Mouse (Mus musculus): Measurements from ENCODE around the gene Troap. TPM values are rescaled to one million over a fixed set of nuclear protein-coding genes. Genes with fewer than 3 reads are reported as not detected.
A peak's percentile ranks its signal among the peaks of the same experiment; 100 is the strongest.

Gene Troap
- polyA plus RNA-seq, 1 experiment = 49.0 TPM

DNA sequence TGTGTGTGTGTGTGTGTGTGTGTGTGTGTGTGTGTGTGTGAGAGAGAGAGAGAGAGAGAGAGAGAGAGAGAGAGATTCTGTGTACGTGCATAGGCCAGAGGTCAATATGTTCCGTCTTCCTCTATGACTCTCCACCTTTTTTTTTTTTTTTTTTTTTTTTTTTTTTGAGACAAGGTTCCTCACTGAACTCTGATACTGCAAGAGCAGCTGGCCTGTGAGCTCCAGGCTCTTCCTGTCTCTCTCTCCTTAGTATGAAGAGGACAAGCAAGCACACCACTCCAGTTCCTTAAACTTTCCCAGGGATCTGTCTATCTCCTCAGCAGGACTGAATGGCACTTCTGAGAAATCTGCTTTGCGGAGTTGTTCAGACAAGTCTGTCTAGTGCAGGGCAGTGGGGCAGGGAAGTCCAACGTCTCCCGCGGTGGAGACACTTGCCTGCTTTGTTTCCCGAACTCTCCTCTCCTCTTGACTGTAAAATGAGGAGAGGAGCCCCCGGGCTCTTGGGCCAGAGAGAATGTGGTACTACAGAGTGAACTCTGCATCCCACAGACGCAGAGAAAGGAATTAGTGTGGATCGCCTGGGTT lies 45.4 kb upstream of the Troap start:
- peaks cover 38% of the 10 kb centered on the region for H3K79me3 ChIP-seq (ENCODE audit: low read depth)

DNA sequence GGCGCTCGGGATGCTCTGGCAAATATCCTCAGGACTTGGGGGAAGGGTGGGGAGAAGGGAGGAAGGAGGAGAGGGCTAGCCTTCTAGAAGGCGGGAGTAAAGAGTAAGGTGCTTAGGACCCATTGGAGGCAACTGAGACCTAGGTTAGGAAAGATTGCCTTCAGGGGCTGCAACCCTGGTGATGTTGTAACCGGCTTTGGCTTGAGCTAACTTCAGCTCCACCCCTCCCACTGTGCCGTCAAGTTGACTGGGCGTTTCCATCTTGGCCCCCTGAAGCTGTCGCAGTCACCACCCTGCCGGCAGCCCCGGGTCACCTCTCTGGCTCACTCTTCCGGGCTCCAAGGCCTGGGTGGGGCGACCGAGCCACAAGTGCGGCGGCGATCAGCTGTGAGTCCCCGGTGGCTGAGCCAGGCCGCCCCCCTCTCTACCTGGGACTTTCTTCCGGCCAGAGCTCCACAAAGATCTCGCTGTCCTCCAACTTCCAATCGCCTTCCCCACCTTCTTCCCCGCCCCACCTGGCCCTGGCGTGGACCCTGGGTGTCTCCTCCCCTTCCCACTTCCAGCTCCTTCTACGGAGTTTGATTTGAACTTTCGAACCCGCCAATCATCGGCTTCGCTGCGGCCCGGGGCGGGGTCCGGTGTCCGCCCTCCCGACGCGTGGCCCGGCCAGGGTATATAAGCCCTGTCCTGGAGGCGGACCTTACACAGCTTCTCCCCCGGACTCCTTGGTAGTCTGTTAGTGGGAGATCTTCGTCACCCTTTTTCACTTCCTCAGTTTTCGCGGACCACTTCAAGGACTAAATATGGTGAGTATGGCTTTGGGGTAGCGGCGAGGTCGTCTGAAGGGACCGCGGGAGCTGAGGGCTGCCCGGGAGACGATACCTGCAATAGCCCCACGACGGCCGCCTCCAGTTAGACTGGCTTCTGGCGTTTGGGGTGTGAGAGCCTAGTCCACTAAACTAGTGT lies 44.5 kb upstream of the Troap start, which contains the start of gene Tuba1c:
TSS of gene Tuba1c (plus strand) at position 273 of the 966 bp plus-strand sequence.
- TF ChIP-seq MAX (IDR thresholded peaks at IDR 0.05) (peak; percentile 24), CEBPB (IDR thresholded peaks at IDR 0.05; ENCODE audit: low read depth) (peak; percentile 80), MYOD1 (IDR thresholded peaks at IDR 0.05; ENCODE audit: control insufficient read depth, insufficient read length, low read depth) (no peak), FOSL1 (IDR thresholded peaks at IDR 0.05; ENCODE audit: insufficient read depth, low read length, poor library complexity, severe bottlenecking) (no peak), CTCF (IDR thresholded peaks at IDR 0.05; ENCODE audit: control insufficient read depth, insufficient read depth, insufficient read length) (no peak), MYOG (IDR thresholded peaks at IDR 0.05; ENCODE audit: control insufficient read depth, extremely low read depth, insufficient read length) (no peak), USF1 (IDR thresholded peaks at IDR 0.05; ENCODE audit: low read depth) (peak; percentile 3)
- Histone ChIP-seq H3K4me3 (ENCODE audit: insufficient read depth, poor library complexity, severe bottlenecking) (peak within 1 kb of the TSS; percentile 100), H3K27me3 (ENCODE audit: control insufficient read depth, insufficient read depth, insufficient read length) (no peaks in the 10 kb centered on the region), H3K79me2 (ENCODE audit: control insufficient read depth, insufficient read depth) (peaks cover 47% of the 10 kb centered on the region), H3K79me3 (ENCODE audit: low read depth) (peaks cover 43% of the 10 kb centered on the region), H3ac (ENCODE audit: control insufficient read depth, insufficient read length, low read depth) (peak within 1 kb of the TSS; percentile 85), H3K36me3 (ENCODE audit: control insufficient read depth, insufficient read depth) (peaks cover 27% of the 10 kb centered on the region)

More for the DNA sequence above, 45.4 kb upstream of the Troap start:
- H3ac ChIP-seq (ENCODE audit: control insufficient read depth, insufficient read length, low read depth) = peak overlapping the region; percentile 64
- H3K79me2 ChIP-seq (ENCODE audit: control insufficient read depth, insufficient read depth) = peaks cover 39% of the 10 kb centered on the region
- no peaks in the 10 kb centered on the region for H3K27me3 ChIP-seq (ENCODE audit: control insufficient read depth, insufficient read depth, insufficient read length)
- no peak for TF ChIP-seq FOSL1 (IDR thresholded peaks at IDR 0.05; ENCODE audit: insufficient read depth, low read length, poor library complexity, severe bottlenecking)
- TF ChIP-seq CEBPB (IDR thresholded peaks at IDR 0.05; ENCODE audit: low read depth) = no peak
- TF ChIP-seq MYOG (IDR thresholded peaks at IDR 0.05; ENCODE audit: control insufficient read depth, extremely low read depth, insufficient read length) = no peak
- peak overlapping the region; percentile 100 for H3K4me3 ChIP-seq (ENCODE audit: insufficient read depth, poor library complexity, severe bottlenecking)
- H3K36me3 ChIP-seq (ENCODE audit: control insufficient read depth, insufficient read depth) = peaks cover 22% of the 10 kb centered on the region

DNA sequence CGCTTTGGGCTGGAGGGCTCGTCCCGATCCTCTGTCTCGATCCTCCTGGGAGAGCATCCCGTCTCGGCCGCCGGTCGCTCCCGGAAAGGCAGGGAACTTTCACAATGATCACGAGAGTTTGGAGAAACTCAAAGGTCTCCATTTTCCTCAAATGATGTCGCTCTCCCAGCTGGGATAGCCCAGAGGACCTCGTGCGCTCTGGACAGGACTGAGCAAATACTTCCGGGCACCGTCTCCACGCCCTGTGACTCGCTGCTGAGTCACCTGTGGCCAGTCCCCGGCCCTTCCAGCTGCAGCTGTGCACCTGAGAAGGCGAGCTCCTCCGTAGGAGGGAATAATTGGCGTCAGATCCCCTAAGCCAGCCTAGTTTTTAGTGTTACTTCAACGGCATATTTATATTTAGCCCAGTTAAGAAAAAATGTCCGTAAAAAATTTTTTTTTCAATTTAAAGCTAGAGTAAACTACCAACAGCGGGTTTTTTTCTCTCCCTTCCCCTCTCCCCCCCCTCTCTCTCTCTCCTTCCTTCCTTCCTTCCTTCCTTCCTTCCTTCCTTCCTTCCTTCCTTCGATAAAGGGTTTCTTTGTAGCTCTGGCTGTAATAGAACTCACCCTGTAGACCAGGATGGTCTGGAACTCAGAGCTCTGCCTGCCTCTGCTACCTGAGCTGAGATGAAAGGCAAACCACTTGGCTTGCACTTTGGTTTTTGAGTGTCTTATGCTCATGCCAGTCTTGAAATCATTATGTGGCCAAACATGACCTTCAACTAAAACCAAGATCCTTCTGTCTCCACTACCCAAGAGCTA lies 43.6 kb upstream of the Troap start:
- Histone ChIP-seq H3K36me3 (ENCODE audit: control insufficient read depth, insufficient read depth) (peaks cover 36% of the 10 kb centered on the region), H3K4me3 (ENCODE audit: insufficient read depth, poor library complexity, severe bottlenecking) (peak overlapping the region; percentile 100), H3K79me2 (ENCODE audit: control insufficient read depth, insufficient read depth) (peaks cover 56% of the 10 kb centered on the region), H3ac (ENCODE audit: control insufficient read depth, insufficient read length, low read depth) (peak overlapping the region; percentile 85), H3K79me3 (ENCODE audit: low read depth) (peaks cover 50% of the 10 kb centered on the region), H3K27me3 (ENCODE audit: control insufficient read depth, insufficient read depth, insufficient read length) (no peaks in the 10 kb centered on the region)
- peak; percentile 93 for TF ChIP-seq FOSL1 (IDR thresholded peaks at IDR 0.05; ENCODE audit: insufficient read depth, low read length, poor library complexity, severe bottlenecking)
- TF ChIP-seq MYOD1 (IDR thresholded peaks at IDR 0.05; ENCODE audit: control insufficient read depth, insufficient read length, low read depth) = peak; percentile 82
- TF ChIP-seq USF1 (IDR thresholded peaks at IDR 0.05; ENCODE audit: low read depth) = no peak
- peak; percentile 40 for TF ChIP-seq MAX (IDR thresholded peaks at IDR 0.05)

DNA sequence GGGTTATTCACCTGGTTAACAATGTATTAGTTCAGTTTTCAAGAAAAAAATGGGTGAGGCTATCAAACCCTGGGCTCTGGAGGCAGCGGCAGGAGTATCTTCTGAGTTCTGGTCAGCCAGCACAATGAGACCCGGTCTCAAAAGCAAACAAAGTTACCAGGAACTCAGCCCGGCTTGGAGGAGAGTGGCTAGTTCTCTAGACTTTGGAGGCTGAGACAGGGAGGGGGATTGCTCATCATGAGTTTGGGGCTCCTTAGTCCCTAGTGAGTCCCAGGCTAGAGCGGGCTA lies 43.0 kb upstream of the Troap start:
- Histone ChIP-seq H3K79me2 (ENCODE audit: control insufficient read depth, insufficient read depth) (peaks cover 62% of the 10 kb centered on the region), H3K27me3 (ENCODE audit: control insufficient read depth, insufficient read depth, insufficient read length) (no peaks in the 10 kb centered on the region), H3ac (ENCODE audit: control insufficient read depth, insufficient read length, low read depth) (peak overlapping the region; percentile 83), H3K36me3 (ENCODE audit: control insufficient read depth, insufficient read depth) (peaks cover 42% of the 10 kb centered on the region), H3K4me3 (ENCODE audit: insufficient read depth, poor library complexity, severe bottlenecking) (peak overlapping the region; percentile 100), H3K79me3 (ENCODE audit: low read depth) (peaks cover 55% of the 10 kb centered on the region)
- no peak for TF ChIP-seq MYOD1 (IDR thresholded peaks at IDR 0.05; ENCODE audit: control insufficient read depth, insufficient read length, low read depth)
- no peak for TF ChIP-seq CEBPB (IDR thresholded peaks at IDR 0.05; ENCODE audit: low read depth)
- TF ChIP-seq MYOG (IDR thresholded peaks at IDR 0.05; ENCODE audit: control insufficient read depth, extremely low read depth, insufficient read length) = no peak
- TF ChIP-seq FOSL1 (IDR thresholded peaks at IDR 0.05; ENCODE audit: insufficient read depth, low read length, poor library complexity, severe bottlenecking) = no peak
- no peak for TF ChIP-seq CTCF (IDR thresholded peaks at IDR 0.05; ENCODE audit: control insufficient read depth, insufficient read depth, insufficient read length)
- TF ChIP-seq MAX (IDR thresholded peaks at IDR 0.05) = no peak
- TF ChIP-seq USF1 (IDR thresholded peaks at IDR 0.05; ENCODE audit: low read depth) = no peak

DNA sequence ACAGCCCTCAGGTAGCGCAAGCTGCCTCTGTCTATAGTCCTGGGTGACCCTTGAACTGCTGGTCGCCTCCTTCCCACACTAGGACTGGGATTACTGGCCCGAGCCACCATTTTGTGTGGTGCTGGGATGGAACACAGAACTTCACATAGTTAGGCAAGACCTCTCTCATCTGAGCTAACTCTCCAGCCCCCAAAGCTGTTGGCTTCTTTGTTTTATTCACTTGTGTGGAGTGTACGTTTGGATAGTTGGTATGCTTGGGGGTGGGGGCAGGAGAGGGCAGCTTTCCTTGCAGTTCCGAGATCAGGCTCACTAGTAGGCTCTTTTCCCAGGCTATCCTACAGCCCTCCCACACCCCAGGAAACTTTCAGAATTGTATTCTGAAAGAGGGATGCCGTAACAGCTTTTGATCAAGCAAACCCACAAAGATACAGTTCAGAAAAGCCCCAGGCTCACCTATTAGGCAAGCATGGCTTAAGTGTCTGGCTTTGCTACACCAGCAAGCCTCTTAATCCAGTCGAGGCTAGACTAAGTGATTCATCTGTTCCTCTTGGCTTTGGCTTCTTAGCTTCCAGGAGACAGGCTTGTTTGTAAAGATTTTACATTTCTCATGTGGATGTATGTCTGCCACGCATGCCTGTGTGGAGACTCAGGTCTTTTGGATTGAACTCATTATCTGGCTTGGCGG lies 42.2 kb upstream of the Troap start:
- peak overlapping the region; percentile 100 for H3K4me3 ChIP-seq (ENCODE audit: insufficient read depth, poor library complexity, severe bottlenecking)
- no peaks in the 10 kb centered on the region for H3K27me3 ChIP-seq (ENCODE audit: control insufficient read depth, insufficient read depth, insufficient read length)
- peaks cover 60% of the 10 kb centered on the region for H3K79me3 ChIP-seq (ENCODE audit: low read depth)
- TF ChIP-seq CEBPB (IDR thresholded peaks at IDR 0.05; ENCODE audit: low read depth) (peak; percentile 1), FOSL1 (IDR thresholded peaks at IDR 0.05; ENCODE audit: insufficient read depth, low read length, poor library complexity, severe bottlenecking) (no peak)
- H3K79me2 ChIP-seq (ENCODE audit: control insufficient read depth, insufficient read depth) = peaks cover 67% of the 10 kb centered on the region
- peak overlapping the region; percentile 64 for H3ac ChIP-seq (ENCODE audit: control insufficient read depth, insufficient read length, low read depth)
- H3K36me3 ChIP-seq (ENCODE audit: control insufficient read depth, insufficient read depth) = peaks cover 48% of the 10 kb centered on the region

Data from C2C12 (cell line).